Mouse (Mus musculus) heart, embryonic 14.5 days (tissue): ENCODE results near the gene Acbd5. TPM values are rescaled to one million over a fixed set of nuclear protein-coding genes. Genes with fewer than 3 reads are reported as not detected.
A peak's percentile ranks its signal among the peaks of the same experiment; 100 is the strongest.

ENCODE experiments used
- ATAC-seq: fragments of 200-750 bp; cut with Nextera tagmentation; 2 replicates; pipeline ENCODE4 v1.8.0; 2017; ENCODE audit warnings: low read depth, moderate TSS enrichment; ENCODE audit not compliant: insufficient number of reproducible peaks, insufficient read depth, low FRiP score
- H3K27ac ChIP-seq, 2 experiments: fragments of 200-500 bp in 1 of 2; fragments of 300-500 bp in 1 of 2; sonication (generic) in 1 of 2; replicated peaks in 1 of 2; 2 replicates each; pipeline ENCODE4 v1.5.1; 2012 to 2014; ENCODE audit warnings: low read depth in 2 of 2, low read length in 2 of 2, control low read depth in 1 of 2, mild to moderate bottlenecking in 1 of 2, mixed read lengths in 1 of 2; ENCODE audit not compliant: control insufficient read depth in 1 of 2, insufficient read depth in 1 of 2
- H3K27me3 ChIP-seq: fragments of 300-500 bp; sonication (generic); 2 replicates; pipeline ENCODE4 v1.6.1; 2014; ENCODE audit warnings: mild to moderate bottlenecking, low read length, control low read depth; ENCODE audit not compliant: control insufficient read depth, insufficient read depth
- H3K36me3 ChIP-seq: fragments of 300-500 bp; sonication (generic); 2 replicates; pipeline ENCODE4 v1.6.1; 2014; ENCODE audit warnings: mild to moderate bottlenecking, control low read depth, low read length, mixed read lengths; ENCODE audit not compliant: control insufficient read depth, insufficient read depth
- H3K4me1 ChIP-seq, 2 experiments: fragments of 200-500 bp in 1 of 2; fragments of 300-500 bp in 1 of 2; sonication (generic) in 1 of 2; 2 replicates each; pipeline ENCODE4 v1.6.1; 2012 to 2014; ENCODE audit warnings: low read length in 2 of 2, control low read depth in 1 of 2, mixed read lengths in 1 of 2; ENCODE audit not compliant: control insufficient read depth in 2 of 2, insufficient read depth in 2 of 2
- H3K4me2 ChIP-seq: fragments of 300-500 bp; sonication (generic); 2 replicates; pipeline ENCODE4 v1.6.1; 2014; ENCODE audit warnings: mild to moderate bottlenecking, low read length
- H3K4me3 ChIP-seq, 2 experiments: fragments of 200-500 bp in 1 of 2; fragments of 300-500 bp in 1 of 2; sonication (generic) in 1 of 2; 2 replicates each; pipeline ENCODE4 v1.5.1; 2012 to 2014; ENCODE audit warnings: low read length in 2 of 2, mild to moderate bottlenecking in 2 of 2, control low read depth in 1 of 2, low read depth in 1 of 2, moderate library complexity in 1 of 2; ENCODE audit not compliant: control insufficient read depth in 1 of 2, insufficient read depth in 1 of 2
- H3K9ac ChIP-seq: fragments of 300-500 bp; sonication (generic); 2 replicates; pipeline ENCODE4 v1.6.1; 2014; ENCODE audit warnings: mild to moderate bottlenecking, low read length
- H3K9me3 ChIP-seq: fragments of 300-500 bp; sonication (generic); 2 replicates; pipeline ENCODE4 v1.6.1; 2016; ENCODE audit warnings: low read length, control low read depth; ENCODE audit not compliant: control insufficient read depth
- WGBS: fragments of 180-500 bp; shearing (Covaris S2); extraction: QIAGEN DNeasy Blood & Tissue Kit; methylation state at CpG from one replicate; pipeline ENCODE4 v1.1.7; 2014; 5-methylcytosine and 5-hydroxymethylcytosine counted together
- polyA plus RNA-seq: library from polyadenylated mRNA; unstranded; fragments of >200 nt; fragmentation: Nextera tagmentation; extraction: Ambion mirVana; gene quantifications from 2 replicates; pipeline ENCODE4 v1.2.1, GENCODE M21; 2014

The Acbd5 gene
- polyA plus RNA-seq, 1 experiment from 2014 or later, result 25.5 TPM

DNA sequence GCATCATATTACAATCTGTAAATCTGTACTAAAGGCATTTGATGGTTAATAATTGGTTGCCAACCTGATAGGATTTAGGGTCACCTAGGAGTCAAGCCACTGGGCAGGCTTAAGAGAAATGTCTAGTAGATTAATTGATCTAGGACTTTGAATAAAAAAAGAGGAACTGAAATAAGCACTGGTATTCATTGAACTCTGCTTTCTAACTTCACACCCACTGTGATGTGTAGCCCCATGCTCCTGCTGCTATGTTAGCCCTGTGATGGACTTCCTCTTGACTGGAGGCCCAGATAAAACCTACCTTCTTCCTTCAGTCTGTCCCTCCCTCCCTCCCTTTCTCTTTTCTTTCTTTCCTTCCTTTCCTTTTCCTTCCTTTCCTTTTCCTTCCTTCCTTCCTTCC lies 29.1 kb downstream of the Acbd5 start:
- Histone ChIP-seq H3K27ac (no peak overlapping the region), H3K4me2 (no peak overlapping the region), H3K4me1 (no peaks in the 10 kb centered on the region), H3K4me3 (no peak overlapping the region), H3K36me3 (peaks cover 46% of the 10 kb centered on the region), H3K27me3 (no peaks in the 10 kb centered on the region), H3K9me3 (no peaks in the 10 kb centered on the region), H3K9ac (no peak overlapping the region)
- ATAC-seq, result no peak

DNA sequence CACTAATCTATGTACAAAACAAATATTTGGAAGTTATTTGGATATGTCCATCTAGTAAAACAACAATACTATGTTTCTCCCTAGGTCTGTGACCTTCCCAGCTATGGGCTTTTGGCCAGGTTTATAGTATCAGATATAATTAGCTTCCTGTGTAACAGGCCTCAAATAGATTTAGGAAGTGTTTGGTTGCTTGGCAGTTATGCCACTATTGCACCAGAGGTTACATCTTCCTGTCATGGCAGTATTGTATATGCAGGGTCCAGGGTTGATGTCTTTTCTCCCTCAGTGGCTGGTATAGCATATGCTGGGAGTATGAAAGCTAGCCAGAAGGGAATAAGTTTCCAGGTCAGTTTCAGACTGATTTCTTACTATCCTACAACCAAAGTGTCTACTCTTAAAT lies 34.3 kb downstream of the Acbd5 start:
- no peaks in the 10 kb centered on the region for H3K27me3 ChIP-seq
- H3K4me1 ChIP-seq, result no peaks in the 10 kb centered on the region
- H3K27ac ChIP-seq, result no peak overlapping the region
- H3K4me3 ChIP-seq, result no peak overlapping the region
- no peak for ATAC-seq
- peaks cover 13% of the 10 kb centered on the region for H3K36me3 ChIP-seq
- H3K9me3 ChIP-seq, result no peaks in the 10 kb centered on the region
- no peak overlapping the region for H3K9ac ChIP-seq
- no peak overlapping the region for H3K4me2 ChIP-seq

DNA sequence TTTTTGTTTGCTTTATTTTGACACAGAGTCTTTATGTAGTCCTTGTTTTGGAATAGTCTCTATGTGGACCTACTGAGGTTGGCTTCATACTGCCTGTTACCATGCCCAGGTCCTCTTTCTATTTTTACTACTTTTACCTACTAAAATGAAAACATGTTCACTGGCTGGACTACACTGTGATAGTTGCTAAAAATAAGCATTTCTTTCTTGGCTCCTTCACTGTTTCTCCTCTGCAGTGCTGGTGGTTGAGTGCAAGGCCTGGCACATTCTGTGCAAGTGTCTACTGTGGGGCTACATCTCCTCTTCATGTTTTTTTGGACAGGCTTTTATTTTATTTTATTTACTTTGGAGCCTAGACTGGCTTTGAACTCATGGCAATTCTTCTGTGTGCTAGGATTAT lies 51.6 kb downstream of the Acbd5 start:
- Histone ChIP-seq H3K36me3 (peaks cover 30% of the 10 kb centered on the region), H3K27ac (no peak overlapping the region), H3K4me3 (no peak overlapping the region), H3K9ac (no peak overlapping the region), H3K4me1 (no peaks in the 10 kb centered on the region), H3K27me3 (no peaks in the 10 kb centered on the region), H3K4me2 (no peak overlapping the region), H3K9me3 (no peaks in the 10 kb centered on the region)
- no peak for ATAC-seq

DNA sequence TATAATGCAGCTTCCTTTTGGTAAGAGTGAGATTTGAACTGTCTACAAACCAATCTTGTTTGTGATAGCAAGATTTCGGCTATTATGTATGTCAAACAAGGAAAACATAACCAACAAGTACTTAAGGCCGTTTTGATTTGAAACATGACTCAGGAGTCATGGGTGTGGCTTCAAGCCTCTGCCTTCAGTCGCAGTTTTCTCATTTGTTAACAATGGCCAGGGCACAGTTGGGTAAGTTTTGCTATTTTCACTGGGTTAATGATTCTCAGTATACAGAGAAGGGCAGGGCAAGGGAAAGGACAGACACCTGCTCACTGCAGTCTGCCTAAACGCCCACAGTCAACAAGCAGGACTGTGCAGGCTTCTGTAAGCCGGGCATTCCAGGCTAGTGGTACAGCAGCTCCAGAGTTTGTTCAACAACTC lies 87.2 kb downstream of the Acbd5 start:
- Histone ChIP-seq H3K27me3 (no peaks in the 10 kb centered on the region), H3K36me3 (peaks cover 7% of the 10 kb centered on the region; the same call in 1 of the 2 replicates), H3K27ac (peak overlapping the region; percentile 59 to 100), H3K4me2 (peak overlapping the region; percentile 88), H3K4me3 (peak overlapping the region; percentile 91 to 96), H3K4me1 (peaks cover 2 to 20% of the 10 kb centered on the region in 2 experiments; a peak in 3 of 4 replicates), H3K9me3 (no peaks in the 10 kb centered on the region), H3K9ac (peak overlapping the region; percentile 90)
- ATAC-seq, result 0 out of 2 replicates have a peak, but pooled peaks have one; percentile 1
- 4% methylated on average over 5 of the region's 5 CpGs for WGBS

DNA sequence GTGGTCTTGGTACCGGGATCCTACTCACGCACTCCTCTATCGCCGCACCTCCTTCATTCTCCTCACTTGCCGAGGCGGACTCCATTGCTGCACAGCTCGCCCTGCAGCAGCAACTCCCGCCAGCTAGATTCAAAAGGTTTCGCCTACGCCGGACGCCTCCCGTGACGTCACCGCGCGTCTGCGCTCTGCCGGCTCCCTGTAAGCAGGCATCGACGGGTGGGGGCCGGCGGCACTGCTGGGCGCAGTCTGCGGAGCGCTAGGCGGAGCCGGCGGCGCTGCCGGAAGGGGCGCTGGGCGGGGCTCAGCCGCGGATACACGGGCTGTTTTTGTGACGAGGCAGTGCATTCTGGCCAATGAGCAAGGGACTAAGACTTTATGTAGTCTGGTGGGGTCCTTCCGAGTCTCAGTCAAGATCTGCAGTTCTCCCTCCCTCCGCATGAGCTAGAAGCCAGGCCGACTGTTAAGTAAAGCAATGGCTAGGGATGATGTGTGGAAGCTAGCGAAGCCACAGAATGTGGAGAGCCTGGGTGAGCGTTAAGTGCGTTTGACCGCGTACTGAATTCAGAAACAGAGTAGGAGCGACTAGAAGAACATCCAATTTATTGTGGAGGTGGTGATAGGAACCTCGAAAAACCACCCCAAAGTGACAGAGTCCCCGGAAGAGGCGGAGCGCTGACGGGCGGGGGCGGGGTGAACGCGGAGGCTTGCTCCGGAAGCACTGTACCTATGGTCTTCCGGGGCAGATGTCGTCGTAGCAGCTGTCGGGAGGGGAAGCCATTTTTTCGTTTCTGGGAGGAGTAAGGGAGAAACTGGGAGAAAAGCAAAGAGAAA lies 88.0 kb downstream of the Acbd5 start, which contains the start of the genes Mastl and Yme1l1:
TSS of gene Mastl (minus strand) at position 248 of the 831 bp plus-strand sequence.
TSS of gene Yme1l1 (plus strand) at position 593 of the 831 bp plus-strand sequence.
- peaks cover 4% of the 10 kb centered on the region for H3K36me3 ChIP-seq
- ATAC-seq, result peak; percentile 99
- peak within 1 kb of the TSS; percentile 90 for H3K9ac ChIP-seq
- peak within 1 kb of the TSS; percentile 100 for H3K27ac ChIP-seq
- WGBS, result under 1% methylated on average over 61 of the region's 61 CpGs
- no peaks in the 10 kb centered on the region for H3K27me3 ChIP-seq
- H3K4me1 ChIP-seq, result peaks cover 2 to 20% of the 10 kb centered on the region in 2 experiments; a peak in 3 of 4 replicates
- H3K9me3 ChIP-seq, result no peaks in the 10 kb centered on the region
- H3K4me3 ChIP-seq, result peak within 1 kb of the TSS; percentile 91 to 96
- peak within 1 kb of the TSS; percentile 88 for H3K4me2 ChIP-seq

DNA sequence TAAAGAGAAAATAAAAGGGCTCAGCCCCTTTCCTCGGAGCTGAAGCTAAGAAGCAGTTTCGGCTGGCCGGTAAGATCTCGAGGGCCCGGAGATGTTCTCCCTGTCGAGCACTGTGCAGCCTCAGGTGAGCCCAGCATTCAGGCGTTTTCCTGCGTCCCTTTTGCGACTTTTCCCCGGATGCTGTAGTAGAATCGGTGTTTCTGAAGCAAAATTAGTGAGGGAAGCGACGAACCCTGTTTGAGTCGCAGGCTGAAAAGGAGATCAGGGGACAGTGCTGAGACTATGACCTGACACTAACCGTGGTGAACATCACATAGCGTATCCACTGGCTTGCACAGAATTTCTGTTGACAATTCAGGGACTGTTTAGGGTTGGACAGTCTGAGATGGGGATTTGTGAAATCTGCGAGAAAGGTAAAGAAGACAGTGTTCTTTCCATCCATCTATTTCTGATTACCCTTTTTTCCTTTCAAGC lies 88.7 kb downstream of the Acbd5 start:
- peaks cover 2 to 20% of the 10 kb centered on the region in 2 experiments; a peak in 3 of 4 replicates for H3K4me1 ChIP-seq
- H3K4me3 ChIP-seq, result peak overlapping the region; percentile 91 to 96
- peaks cover 9% of the 10 kb centered on the region; the same call in 1 of the 2 replicates for H3K36me3 ChIP-seq
- WGBS, result under 1% methylated on average over 17 of the region's 17 CpGs
- H3K9ac ChIP-seq, result peak overlapping the region; percentile 90
- no peaks in the 10 kb centered on the region for H3K27me3 ChIP-seq
- peak; percentile 1; the same call in 1 of the 2 replicates for ATAC-seq
- H3K27ac ChIP-seq, result peak overlapping the region; percentile 81 to 100
- H3K4me2 ChIP-seq, result peak overlapping the region; percentile 88
- H3K9me3 ChIP-seq, result no peaks in the 10 kb centered on the region
